Mouse (Mus musculus) spleen, postnatal 14 days (tissue): ENCODE measurements around the gene Nop53.
"Not testable (repeated sequence)": the region's sequence is repeated elsewhere in the genome, so short reads cannot be mapped to it uniquely, and the experiment has no call there.

Experiments used
- DNase-seq, 2 experiments: peaks; one replicate each; pipeline ENCODE4 v3.0.0; 2021 to 2022; ENCODE audit warnings: low spot score in 2 of 2

The Nop53 gene

DNA sequence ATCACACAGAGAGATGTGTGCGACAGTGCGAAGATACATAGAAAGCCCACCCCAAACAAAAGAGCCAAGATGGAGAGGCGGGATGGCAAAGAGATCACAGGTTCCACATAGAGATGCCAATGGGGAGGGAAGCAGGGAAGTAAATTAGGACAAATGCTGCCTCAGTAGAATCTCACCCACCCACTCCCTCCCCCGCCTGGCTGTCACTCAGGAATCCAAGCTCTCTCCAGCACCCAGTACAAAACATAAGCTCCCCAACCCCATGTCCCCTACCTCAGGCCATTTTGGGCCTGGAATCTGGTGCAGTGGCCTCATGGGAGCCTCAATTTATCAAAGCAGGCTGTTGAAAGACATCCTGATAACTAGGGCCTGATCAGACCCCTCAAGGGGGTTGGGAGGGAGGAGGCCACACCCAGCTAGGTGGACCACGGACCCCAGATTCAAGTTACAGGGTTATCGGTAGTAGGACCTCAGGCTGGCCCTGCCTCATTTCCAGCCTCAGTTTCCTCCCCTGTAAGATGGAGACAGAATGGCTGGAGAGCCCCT lies 25.2 kb downstream of the Nop53 start:
- DNase-seq = no peak

- DNase-seq = no peak
Observed at GRCm38 (mm10) chr7:15919947-15920346, 25.9 kb downstream of the Nop53 start.

DNA sequence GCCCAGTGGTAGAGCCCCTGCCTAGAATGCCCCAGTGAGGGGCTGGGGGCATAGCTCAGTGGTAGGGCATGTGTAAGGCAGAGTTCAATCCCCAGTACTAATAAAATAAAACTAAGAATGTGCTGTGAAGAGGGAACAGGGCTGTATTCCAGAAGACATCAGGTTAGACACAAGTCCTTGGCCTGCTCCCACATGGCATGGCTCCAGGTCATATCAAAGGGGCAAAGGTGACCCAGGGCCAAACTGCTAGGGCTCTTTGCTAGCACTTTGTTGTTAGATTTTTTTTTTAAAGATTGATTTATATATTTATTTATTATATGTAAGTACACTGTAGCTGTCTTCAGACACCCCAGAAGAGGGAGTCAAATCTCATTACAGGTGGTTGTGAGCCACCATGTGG lies 27.5 kb downstream of the Nop53 start:
- DNase-seq = no peak

DNA sequence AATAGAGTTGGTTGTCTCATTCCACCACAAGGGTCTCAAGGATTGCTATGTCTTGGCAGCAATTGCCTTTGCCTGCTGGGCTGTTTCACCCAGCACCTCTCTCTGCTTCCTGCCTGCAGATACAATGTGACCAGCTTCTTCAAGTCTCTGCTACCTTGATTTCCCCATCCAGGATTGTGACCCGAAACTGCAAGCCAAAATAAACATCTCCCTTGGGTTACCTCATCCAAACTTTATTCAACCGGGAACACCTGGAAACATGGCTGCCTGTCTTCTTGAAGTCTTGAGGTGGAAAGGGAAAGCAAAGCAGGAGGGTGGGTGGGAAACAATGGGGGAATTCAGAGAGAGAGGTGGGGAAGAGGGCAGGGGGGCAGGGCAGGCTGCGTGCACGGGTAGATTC lies 28.9 kb downstream of the Nop53 start:
- no peak for DNase-seq

DNA sequence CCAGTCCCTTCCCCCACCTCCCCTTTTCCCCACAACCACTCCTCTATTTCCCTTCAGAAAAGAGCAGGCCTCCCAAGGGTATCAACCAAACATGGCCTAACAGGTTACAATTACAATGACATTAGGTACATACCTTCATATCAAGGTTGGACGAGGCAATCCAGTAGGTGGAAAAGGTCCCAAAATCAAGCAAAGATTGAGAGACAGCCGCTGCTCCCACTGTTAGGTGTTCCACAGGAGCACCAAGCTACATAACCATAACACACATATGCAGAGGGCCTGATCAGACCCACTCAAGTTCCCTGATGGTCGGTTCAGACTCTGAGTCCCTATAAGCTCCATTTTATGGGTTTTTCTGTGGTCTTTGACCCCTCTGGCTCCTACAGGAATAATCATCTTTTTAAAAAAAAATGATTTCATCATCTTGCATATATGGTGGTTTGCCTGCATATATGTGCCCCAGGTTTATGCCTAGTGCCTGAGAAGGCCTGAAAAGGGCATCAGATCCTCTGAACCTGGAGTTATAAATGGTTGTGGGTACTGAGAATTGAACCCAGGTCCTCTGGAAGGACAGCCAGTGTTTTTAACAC lies 29.6 kb downstream of the Nop53 start:
- DNase-seq = no peak

- not testable (repeated sequence) for DNase-seq
Observed at GRCm38 (mm10) chr7:15915695-15916094, 30.2 kb downstream of the Nop53 start.

DNA sequence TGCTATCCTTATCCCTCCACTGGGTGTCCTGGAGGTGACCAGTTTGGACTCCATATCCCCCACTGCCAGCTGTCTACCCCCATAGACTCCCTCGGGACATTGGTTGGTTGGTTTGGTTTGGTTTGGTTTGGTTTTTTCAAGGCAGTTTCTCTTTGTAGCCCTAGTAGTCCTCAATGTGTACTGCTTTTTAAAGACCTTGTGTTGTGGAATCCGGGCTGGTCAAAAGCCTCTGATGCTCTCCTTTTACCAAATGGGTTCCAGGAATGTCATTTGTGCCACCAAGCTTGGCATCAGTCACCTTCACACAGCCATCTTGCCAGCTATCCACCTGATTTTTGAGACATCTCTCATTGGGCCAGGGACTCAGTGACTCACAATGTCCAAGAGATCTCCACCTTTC lies 31.1 kb downstream of the Nop53 start:
- no peak for DNase-seq

DNA sequence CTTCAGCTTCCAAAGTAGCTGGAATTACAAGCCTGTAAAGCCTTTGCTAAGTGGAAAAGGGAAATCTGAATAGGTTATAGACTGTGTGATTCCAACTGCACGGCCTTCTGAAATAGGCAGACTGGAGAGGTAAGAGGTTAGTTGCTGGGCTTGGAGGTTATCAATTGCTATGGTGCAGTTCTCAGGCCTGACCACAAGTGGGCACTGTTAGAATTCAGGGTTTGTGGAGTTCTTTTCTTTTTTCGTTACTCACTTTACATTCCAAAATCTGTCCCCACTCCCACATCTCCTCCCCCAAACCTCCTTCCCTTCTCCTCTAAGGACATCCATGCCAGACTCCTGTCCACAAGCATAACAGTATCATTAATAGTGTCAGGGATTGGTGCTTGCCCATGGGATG lies 31.6 kb downstream of the Nop53 start:
- DNase-seq = peak in 1 of 2 experiments; percentile 34

DNA sequence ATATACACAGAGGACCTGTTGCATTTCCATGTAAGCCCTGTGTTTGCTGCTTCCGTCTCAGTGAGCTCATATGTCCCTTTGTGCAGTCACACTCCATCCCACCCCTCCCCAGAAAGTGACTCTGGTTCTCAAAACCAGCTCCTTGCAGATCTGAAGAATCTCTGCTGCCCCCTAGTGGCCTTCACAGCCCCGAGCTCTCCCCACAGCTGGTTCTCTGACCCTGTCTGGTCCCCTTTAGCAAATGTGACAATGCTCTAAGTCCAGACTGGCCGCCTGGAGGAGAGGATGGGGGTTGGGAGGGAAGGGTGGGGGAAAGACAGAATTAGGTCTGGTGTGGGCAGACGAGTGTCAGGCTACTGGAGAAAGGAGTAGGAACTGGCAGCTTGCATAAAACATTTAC lies 33.7 kb downstream of the Nop53 start:
- DNase-seq = peak; percentile 27 to 64

DNA sequence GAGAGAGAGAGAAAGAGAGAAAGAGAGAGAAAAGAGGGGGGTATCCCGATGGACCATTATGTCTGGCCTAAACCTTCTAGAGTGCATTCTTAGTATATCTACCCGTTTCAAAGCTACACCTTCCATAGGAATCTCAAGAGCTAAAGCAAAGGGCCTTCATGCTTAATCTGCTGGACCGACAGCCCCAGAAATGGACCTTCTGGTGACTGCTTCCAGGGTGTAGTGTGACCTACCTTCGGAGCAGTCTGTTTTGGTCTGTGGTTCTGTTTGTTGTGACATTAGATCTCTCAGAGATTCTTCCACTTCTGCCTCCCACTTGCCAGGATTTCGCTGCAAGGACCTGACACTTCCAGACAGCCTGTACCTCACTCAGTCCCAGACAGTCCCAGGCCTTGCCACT lies 35.4 kb downstream of the Nop53 start:
- no peak for DNase-seq

DNA sequence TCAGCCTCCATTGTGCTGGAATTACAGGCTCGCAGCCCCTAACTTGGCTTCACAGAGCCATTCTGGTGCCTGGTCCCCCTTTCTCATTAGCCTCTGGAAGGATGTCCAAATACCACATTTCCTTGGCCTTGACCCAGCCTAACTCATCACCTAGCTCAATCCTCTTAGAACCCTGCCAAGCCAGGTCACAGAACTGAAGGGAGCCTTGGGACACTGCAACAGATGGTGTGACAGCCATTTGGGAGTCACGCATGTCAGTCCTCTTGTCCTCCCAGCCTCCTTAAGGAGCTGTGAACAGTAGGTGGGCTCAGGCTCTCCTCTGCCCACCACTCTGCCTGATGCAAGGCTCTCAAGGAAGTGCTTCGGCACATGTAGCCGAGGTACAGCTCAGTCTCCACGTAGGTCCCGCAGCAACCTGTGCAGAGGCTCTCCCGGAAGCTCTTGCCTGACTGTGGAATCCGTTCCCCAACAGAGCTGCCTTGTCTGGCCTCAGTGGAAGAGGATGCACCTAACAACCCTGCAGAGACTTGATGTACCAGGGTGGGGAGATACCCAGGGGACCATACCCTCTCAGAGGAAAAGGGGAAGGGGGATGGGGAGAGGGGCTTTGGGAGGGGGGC lies 37.8 kb downstream of the Nop53 start:
- no peak for DNase-seq

GRCm38 (mm10) chr7:15906602-15907001 lies 39.3 kb downstream of the Nop53 start:
- no peak for DNase-seq

DNA sequence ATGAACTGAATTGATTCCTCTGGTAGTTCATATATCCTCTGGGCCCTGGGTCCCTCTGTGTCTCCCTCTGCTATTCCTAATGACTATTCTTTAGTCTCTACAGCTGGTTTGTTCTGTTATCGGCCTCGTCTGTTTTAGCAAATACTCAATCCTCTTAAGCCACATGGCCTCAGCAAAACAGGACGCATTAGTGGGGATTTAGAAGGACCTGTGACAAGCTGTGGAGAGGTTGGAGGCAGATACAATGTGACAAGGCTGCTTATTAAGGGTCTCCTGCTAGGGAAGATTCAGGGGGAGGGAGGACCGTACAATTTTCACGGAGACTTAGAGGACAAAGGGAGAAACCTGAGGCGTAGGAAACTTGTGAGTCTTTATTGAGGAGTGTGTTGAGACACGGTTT lies 40.0 kb downstream of the Nop53 start:
- no peak for DNase-seq

DNA sequence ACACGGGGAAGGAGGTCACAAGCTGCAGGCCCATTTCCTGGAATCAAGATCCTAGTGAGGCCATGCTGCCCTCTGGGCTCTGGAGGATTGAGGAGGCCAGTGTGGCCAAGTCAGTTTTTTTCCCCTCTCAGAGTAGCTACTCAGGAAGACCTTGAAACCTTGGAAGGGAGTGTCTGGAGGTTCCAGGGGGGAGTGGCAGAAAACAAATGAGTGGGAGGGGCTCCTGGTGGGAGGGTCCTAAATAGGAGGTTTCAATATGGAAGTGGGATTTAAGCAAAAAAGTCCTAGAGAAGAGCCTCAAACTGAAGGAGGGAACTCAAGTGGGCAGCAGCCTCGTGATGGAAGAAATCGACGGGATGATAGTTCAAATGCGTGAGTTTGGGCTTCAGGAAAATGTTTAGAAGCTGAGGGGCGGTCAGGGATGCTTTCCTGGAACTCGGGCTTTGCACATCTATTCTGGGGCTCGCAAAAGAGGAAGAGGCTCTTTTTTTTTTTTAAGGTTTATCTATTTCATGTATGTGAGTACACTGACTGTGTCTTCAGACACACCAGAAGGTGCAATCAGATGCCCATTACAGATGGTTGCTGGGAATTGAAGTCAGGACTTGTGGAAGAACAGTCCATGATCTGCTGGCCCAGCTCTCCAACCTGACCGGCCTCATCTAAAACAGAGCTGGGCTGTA lies 44.4 kb downstream of the Nop53 start:
- DNase-seq = no peak

DNA sequence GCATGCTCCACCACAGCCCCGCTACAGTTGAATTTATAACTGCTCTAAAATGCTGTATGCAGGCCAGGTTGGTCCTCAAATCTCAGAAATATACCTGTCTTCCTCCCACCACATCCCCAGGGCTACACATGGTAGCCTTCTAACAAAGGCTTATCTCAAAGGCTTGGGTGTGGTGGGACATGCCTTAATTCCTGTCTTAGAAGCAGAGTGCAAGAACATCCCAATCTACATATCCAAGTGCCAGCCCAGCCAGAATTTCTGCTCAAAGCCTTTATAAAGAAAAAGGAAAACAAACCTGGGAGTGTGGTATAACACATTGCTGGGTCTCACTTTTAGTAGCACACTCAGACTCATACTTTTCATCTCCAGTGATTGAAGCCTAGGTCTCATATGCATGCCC lies 51.6 kb downstream of the Nop53 start:
- DNase-seq = no peak
